Mouse (Mus musculus) intestine, postnatal 0 days (tissue): ENCODE measurements around the gene Phf21a. TPM values are rescaled to one million over a fixed set of nuclear protein-coding genes. Genes with fewer than 3 reads are reported as not detected.

Experiments used
- ATAC-seq: fragments of 200-750 bp; cut with Nextera tagmentation; 2 replicates; pipeline ENCODE4 v1.8.0; 2017; ENCODE audit warnings: mild to moderate bottlenecking, moderate TSS enrichment, moderate library complexity
- H3K27ac ChIP-seq: fragments of 300-500 bp; sonication (generic); 2 replicates; pipeline ENCODE4 v1.5.1; 2014; ENCODE audit warnings: mild to moderate bottlenecking, low read depth, low read length, moderate library complexity
- H3K27me3 ChIP-seq: fragments of 300-500 bp; sonication (generic); replicated peaks from 2 replicates; pipeline ENCODE4 v1.6.1; 2014; ENCODE audit warnings: low read length, mixed read lengths; ENCODE audit not compliant: control insufficient read depth, insufficient read depth
- H3K36me3 ChIP-seq: fragments of 300-500 bp; sonication (generic); 2 replicates; pipeline ENCODE4 v1.6.1; 2014; ENCODE audit warnings: mild to moderate bottlenecking, moderate library complexity; ENCODE audit not compliant: control insufficient read depth, insufficient read depth
- H3K4me1 ChIP-seq: fragments of 300-500 bp; sonication (generic); replicated peaks from 2 replicates; pipeline ENCODE4 v1.6.1; 2014; ENCODE audit warnings: antibody characterized with exemption, low read length, mixed read lengths; ENCODE audit not compliant: control insufficient read depth, insufficient read depth
- H3K4me2 ChIP-seq: fragments of 300-500 bp; sonication (generic); replicated peaks from 2 replicates; pipeline ENCODE4 v1.6.1; 2014; ENCODE audit warnings: low read depth, mild to moderate bottlenecking, moderate library complexity
- H3K4me3 ChIP-seq: fragments of 300-500 bp; sonication (generic); 2 replicates; pipeline ENCODE4 v1.5.1; 2014; ENCODE audit warnings: low read depth, low read length
- H3K9ac ChIP-seq: fragments of 300-500 bp; sonication (generic); 2 replicates; pipeline ENCODE4 v1.6.1; 2014; ENCODE audit warnings: mild to moderate bottlenecking, low read depth, low read length
- H3K9me3 ChIP-seq: fragments of 300-500 bp; sonication (generic); 2 replicates; pipeline ENCODE4 v1.6.1; 2016; ENCODE audit warnings: mixed run types; ENCODE audit not compliant: control insufficient read depth
- CTCF ChIP-seq: sonication (generic); IDR thresholded peaks from 2 replicates; pipeline ENCODE4 v1.5.1; 2016; ENCODE audit warnings: low read depth, mild to moderate bottlenecking, control low read depth, antibody characterized with exemption, moderate library complexity
- WGBS: fragments of 180-500 bp; shearing (Covaris S2); extraction: QIAGEN DNeasy Blood & Tissue Kit; methylation state at CpG from one replicate; pipeline ENCODE4 v1.1.7; 2014; 5-methylcytosine and 5-hydroxymethylcytosine counted together
- polyA plus RNA-seq: library from polyadenylated mRNA; unstranded; fragments of >200 nt; fragmentation: Nextera tagmentation; extraction: Ambion mirVana; gene quantifications from 2 replicates; pipeline ENCODE4 v1.2.1, GENCODE M21; 2015

The Phf21a gene
- polyA plus RNA-seq, 1 experiment from 2014 or later, result 7.4 TPM

DNA sequence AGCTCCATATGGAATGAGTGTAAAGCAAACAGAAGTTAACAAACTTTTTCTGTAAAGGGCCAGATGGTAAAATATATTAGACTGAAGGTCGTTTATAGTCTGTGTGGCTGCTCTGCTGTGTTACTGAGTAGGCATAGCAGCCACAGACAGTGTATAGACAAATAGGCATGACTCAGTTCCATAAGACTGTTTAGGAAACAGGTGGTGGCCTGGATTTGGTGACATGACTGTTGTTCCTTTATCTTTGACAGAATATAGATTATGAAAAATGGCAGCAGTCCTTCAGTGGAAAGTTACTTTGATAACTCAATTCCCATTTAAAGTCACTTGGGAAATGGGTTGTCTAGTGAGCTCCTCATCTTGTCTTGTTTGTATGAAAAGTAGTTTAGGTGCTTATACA, 132.7 kb downstream of the Phf21a start:
- Histone ChIP-seq H3K27ac (no peak overlapping the region), H3K4me3 (no peak overlapping the region), H3K27me3 (no peaks in the 10 kb centered on the region), H3K9me3 (no peaks in the 10 kb centered on the region), H3K36me3 (peaks cover 24% of the 10 kb centered on the region), H3K4me2 (no peak overlapping the region), H3K9ac (no peak overlapping the region), H3K4me1 (no peaks in the 10 kb centered on the region)
- no peak for ATAC-seq
- no peak for TF ChIP-seq CTCF
- WGBS, result 52% methylated on average over 1 of the region's 1 CpGs

DNA sequence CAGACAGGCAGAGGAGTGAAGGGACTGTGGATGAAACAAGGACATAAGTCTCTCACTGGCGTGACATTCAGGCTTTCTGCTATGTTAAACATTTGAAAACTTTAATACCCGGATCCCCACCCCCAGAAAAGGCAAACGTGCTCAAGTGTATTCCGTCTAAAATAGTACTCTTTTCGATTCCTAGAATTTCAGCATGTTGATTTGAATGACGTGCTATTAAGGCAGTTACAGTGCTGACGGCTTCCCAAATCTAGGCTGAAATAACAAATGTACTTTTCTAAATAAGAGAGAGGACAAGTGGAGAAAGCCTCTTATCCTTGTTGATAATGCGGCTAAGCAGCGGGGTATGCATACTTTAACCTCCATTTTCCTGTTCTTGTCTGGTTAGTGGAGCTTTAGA, 137.1 kb downstream of the Phf21a start:
- no peak for TF ChIP-seq CTCF
- 86% methylated on average over 9 of the region's 9 CpGs for WGBS
- ATAC-seq, result no peak
- Histone ChIP-seq H3K36me3 (peaks cover 26% of the 10 kb centered on the region), H3K9me3 (no peaks in the 10 kb centered on the region), H3K9ac (no peak overlapping the region), H3K27me3 (no peaks in the 10 kb centered on the region), H3K4me1 (no peaks in the 10 kb centered on the region), H3K27ac (no peak overlapping the region), H3K4me3 (no peak overlapping the region), H3K4me2 (no peak overlapping the region)

DNA sequence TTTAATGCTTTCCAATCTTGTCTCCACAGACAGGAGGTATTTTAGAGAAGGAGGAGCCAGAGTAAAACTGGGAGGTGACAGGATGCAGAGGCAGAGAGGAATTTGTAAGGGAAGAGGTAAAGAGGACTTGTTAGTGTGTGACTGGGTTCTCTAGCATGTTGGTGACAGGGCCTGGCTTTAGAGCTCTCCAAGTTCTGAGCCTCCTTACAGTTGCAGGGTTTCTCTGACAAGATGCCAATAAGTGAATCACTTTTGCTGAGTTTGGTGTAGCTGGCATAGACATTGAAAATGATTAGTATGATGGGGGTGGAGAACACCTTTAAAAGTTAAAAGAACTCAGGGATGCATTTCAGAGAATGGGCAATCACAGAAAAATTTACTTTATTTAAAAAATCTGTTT, 138.8 kb downstream of the Phf21a start:
- Histone ChIP-seq H3K4me2 (no peak overlapping the region), H3K27ac (no peak overlapping the region), H3K36me3 (peaks cover 29% of the 10 kb centered on the region), H3K9me3 (no peaks in the 10 kb centered on the region), H3K4me1 (no peaks in the 10 kb centered on the region), H3K4me3 (no peak overlapping the region), H3K27me3 (no peaks in the 10 kb centered on the region), H3K9ac (no peak overlapping the region)
- no peak for TF ChIP-seq CTCF
- ATAC-seq, result no peak

DNA sequence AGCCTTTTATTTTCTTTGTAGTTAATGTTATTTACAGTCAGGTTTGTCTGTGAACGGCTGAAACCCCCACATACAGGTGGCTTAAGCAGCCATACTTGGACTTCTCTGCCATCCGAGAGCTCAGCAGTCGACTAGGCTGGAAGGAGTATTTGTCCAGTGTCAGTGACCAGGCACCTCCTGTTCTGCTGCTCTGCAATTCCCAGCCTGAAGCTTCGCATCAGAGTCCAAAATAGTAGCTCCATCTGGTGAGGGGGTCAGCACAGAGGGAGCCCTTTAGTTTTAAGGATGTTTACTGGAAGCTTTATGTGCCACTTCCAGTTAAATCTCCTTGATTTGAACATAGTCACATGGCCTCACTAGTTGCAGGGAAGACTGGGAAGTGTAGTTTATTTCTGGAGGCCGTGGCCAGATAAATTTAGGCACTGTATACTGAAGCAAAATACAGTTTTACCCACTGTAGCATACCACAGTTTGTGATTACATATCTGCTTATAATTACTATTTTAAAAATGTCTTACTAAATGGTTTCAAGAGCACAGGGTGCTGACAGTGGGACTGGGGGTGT, 141.9 kb downstream of the Phf21a start:
- no peak for TF ChIP-seq CTCF
- Histone ChIP-seq H3K9me3 (no peaks in the 10 kb centered on the region), H3K4me1 (no peaks in the 10 kb centered on the region), H3K4me3 (no peak overlapping the region), H3K27me3 (no peaks in the 10 kb centered on the region), H3K9ac (no peak overlapping the region), H3K4me2 (no peak overlapping the region), H3K27ac (no peak overlapping the region), H3K36me3 (peaks cover 29% of the 10 kb centered on the region)
- WGBS, result 90% methylated on average over 5 of the region's 5 CpGs
- no peak for ATAC-seq

DNA sequence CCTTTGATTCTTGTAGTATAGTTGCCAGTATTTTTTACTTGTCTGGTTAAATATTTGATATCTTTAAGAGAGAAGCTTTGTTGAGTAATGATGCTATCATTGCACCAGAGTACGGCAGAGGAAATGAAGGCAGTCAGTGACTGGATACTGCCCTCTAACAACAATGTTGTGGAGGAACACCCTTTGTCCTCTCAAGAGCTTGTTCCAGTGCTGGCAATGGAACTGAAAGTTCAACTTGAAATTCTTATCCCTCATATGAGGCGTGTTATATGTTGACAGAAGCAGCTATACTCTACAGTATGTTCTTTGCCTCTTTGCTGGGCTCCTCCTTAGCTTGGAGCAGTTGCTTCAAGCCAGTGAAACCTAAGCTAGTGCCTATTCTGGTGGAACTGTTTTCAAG, 147.4 kb downstream of the Phf21a start:
- no peak for TF ChIP-seq CTCF
- H3K9ac ChIP-seq, result no peak overlapping the region
- H3K27ac ChIP-seq, result no peak overlapping the region
- no peaks in the 10 kb centered on the region; the same call in 1 of the 2 replicates for H3K4me1 ChIP-seq
- H3K27me3 ChIP-seq, result no peaks in the 10 kb centered on the region
- WGBS, result 66% methylated on average over 2 of the region's 2 CpGs
- no peak for ATAC-seq
- H3K4me2 ChIP-seq, result no peak overlapping the region
- H3K4me3 ChIP-seq, result no peak overlapping the region
- peaks cover 15% of the 10 kb centered on the region for H3K36me3 ChIP-seq
- H3K9me3 ChIP-seq, result no peaks in the 10 kb centered on the region

DNA sequence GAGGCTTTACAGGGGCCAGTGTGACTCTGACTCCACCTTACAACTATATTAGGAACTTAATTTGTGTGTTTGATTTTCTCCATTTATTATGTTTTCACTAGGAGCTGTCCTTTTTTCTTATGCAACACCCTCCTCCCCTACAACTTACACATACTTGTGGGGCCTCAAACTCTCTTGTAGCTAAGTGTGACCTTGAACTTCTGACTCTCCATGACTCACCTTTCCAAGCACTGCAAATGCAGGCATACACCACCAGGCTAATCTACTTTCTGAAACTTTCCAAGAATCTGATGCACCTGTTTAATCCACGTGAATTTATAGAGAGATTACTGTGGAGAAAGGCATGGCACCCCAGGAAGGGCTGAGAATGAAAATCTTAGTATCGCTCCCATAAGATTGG, 147.9 kb downstream of the Phf21a start:
- Histone ChIP-seq H3K27ac (no peak overlapping the region), H3K9ac (no peak overlapping the region), H3K4me2 (no peak overlapping the region), H3K27me3 (no peaks in the 10 kb centered on the region), H3K9me3 (no peaks in the 10 kb centered on the region), H3K36me3 (peaks cover 12% of the 10 kb centered on the region), H3K4me1 (no peaks in the 10 kb centered on the region; the same call in 1 of the 2 replicates), H3K4me3 (no peak overlapping the region)
- WGBS, result 90% methylated on average over 2 of the region's 2 CpGs
- no peak for TF ChIP-seq CTCF
- ATAC-seq, result no peak

DNA sequence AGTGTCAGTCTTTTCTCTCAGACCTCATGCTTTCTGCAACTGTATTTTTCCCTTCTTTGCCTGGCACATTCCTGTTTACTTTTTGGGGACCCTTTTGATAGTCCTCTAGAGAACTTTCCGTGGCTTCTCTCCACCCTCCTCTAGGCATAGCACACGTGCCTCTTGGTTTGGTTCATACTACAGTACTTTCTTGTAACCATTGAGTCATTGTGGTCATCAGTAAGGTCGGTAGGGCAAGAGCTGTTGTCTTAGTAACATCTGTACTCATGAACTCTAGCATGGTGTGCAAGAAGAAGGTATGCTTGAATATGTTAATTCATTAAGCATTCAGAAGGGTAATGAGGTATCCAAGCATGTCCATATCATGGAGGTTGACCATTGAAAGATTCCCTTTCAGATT, 148.4 kb downstream of the Phf21a start:
- H3K4me2 ChIP-seq, result no peak overlapping the region
- 81% methylated on average over 3 of the region's 3 CpGs for WGBS
- TF ChIP-seq CTCF, result no peak
- H3K9me3 ChIP-seq, result no peaks in the 10 kb centered on the region
- no peak overlapping the region for H3K9ac ChIP-seq
- no peak overlapping the region for H3K27ac ChIP-seq
- no peak for ATAC-seq
- H3K27me3 ChIP-seq, result no peaks in the 10 kb centered on the region
- peaks cover 9% of the 10 kb centered on the region for H3K36me3 ChIP-seq
- no peak overlapping the region for H3K4me3 ChIP-seq
- no peaks in the 10 kb centered on the region; the same call in 1 of the 2 replicates for H3K4me1 ChIP-seq
